Mouse (Mus musculus) bone marrow, adult 2 months (tissue): Measurements from ENCODE around the gene Man2a1.

ENCODE experiments used
- CTCF ChIP-seq: fragments of 200-500 bp; IDR thresholded peaks from 2 replicates; pipeline ENCODE4 v1.5.1; 2011; ENCODE audit warnings: low read length, control low read depth; ENCODE audit not compliant: control insufficient read depth, insufficient read depth
- POLR2A ChIP-seq: fragments of 200-500 bp; IDR thresholded peaks from 2 replicates; pipeline ENCODE4 v1.6.1; 2011; ENCODE audit warnings: low read depth, mild to moderate bottlenecking, control low read depth, low read length, borderline replicate concordance; ENCODE audit not compliant: control insufficient read depth

DNA sequence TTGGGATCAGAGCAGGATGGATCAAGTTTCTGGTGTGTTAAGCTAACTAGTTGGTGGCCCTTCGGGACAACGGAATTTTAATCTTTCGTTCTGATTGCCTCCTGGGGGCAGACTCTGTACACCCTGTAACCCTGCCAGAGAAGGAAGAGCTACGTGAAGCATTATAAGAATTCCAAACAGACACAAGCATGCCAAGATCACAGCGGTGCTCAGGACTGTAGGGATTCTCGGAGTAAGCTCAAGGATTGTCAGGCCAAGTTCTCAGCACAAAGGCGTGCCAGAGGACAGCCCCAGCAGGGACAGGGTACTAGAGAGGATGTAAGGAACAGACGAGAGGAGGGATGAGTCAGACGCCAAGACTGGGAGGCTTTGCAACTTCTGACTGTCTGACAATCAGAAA is 164.8 kb downstream of the Man2a1 start:
- TF ChIP-seq CTCF, result no peak
- TF ChIP-seq POLR2A, result no peak
